Mouse (Mus musculus): Measurements from ENCODE around the gene Pitpnb.

Gene Pitpnb

DNA sequence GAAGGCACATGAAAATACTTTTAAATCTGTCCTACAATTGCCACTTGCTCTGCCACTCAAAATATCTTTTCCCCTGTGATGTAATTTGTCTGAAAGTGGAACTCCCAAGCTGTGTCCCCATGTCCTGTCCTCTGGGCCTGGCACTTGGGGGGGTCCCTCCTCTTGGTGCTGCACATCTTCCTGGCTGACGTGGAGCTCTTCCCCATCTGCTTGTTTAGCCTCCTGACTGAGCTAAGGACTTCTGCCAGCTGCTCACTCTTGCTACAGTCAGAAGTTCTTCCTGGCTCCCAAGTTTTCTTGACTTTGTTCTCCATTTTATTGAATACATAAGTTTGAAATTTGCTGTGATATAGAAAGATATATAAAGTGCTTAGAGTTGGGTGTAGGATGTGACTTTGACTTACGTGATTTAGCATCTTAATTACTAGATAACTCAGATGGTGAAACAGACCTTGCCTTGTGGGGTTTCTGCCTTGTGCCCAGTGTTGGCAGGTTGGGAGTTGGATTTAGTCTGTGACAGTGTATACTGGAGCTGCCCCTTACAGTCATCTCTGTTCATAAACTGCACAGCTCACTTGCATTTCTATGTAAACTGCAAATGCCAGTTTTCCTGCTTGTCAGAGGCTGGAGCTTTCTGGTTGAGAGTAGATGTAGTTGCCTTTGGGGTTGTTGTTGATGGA lies 14.3 kb downstream of the Pitpnb start:
- no peak for DNase-seq (ENCODE audit: low spot score in 2 of 2)

DNA sequence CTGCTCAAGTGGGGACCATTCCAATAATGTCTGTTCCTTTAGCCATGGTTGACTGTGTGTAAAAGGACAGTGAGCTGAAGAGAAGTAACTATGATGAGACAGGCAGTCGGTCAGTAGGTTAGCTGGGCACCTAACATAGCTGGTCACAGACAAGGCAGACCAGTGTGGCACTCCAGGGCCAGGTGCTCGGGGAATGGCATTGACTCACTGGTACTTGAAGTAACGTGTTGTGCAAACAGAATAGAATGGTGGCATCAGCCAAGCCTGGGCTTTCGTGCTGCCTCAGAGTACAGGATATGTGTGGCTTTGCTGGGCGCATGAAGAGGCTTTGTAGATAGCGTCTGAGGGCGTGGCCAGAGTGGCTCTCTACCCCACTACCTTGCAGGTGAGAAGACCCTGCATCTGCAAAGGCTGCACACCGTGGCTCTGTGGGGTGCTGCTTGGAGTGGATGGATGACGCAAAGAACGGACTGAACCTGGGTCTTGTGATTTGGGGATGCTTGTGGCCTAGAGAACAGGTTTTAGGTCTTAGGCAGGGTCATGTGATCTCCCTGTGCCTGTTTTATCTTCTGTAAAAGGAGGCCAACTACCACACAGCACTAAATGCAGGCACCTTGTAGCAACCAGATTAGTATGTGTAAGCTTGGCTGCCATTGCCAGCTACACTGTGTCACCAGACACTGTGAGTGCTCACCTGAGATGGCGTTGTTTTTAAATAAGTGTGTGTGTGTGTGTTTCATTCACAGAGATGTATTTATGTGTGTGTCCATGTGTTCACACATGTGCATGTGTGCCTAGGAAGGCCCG lies 26.5 kb downstream of the Pitpnb start:
- DNase-seq (ENCODE audit: low spot score in 2 of 2) = no peak

DNA sequence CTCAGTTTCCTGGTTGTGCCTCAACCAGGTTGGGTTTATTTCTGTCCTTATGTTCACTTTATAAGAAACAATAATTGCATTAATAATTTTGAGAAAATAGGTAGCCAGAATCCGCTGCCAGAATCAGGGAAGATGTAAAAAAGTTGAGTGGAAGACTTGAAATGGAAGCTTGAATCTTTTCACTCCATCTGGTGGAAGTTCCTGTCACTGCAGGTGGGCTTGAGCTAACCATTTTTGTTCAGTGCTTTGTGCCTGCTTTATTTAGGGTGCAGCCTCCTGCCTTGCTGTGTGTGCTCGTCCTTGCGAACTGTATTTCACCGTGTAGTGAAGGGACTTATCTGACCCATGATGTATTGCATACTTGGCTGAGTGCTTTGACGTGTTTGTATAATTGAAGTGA lies 30.0 kb downstream of the Pitpnb start:
- DNase-seq (ENCODE audit: low spot score in 2 of 2) = peak in 1 of 2 experiments; percentile 22

DNA sequence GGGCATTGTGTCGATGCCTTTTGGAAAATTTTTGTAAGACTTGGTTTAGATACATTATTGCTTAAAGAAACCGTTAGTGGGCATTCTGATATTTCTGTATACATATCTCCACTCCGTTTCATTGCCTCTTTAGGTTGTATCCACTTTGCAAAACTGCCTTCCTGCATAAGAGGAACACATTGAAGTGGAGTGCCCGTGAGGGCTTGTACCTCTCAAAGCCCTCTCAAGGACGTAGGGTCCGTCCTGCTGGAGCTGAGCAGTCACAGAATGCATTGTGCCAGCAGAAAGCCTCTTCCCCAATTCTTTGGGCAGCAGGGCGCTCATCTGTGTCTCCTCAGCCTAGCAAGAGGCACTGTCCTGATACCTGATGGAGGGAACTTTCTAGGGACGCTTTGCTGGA lies 30.5 kb downstream of the Pitpnb start:
- DNase-seq (ENCODE audit: low spot score in 2 of 2) = no peak

DNA sequence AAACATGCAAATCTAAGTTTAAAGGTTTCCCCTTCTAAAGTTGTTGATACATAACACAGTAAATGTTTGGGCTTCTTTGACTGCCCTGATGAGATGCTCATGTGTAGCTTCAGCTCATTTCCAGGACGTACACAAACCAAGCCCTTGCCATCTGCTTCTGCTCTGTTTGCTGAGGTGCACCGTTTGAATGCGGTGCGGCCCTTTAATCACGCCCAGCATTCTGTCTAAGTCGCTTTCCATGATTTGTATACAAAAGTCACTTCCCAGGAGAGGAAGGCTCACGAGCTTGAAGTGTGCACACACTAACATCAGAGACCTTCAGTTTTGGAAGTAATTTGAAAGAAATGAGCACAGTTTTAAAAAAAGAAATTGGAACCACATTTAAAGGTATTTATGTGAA lies 31.3 kb downstream of the Pitpnb start:
- no peak for DNase-seq (ENCODE audit: low spot score in 2 of 2)

- DNase-seq (ENCODE audit: low spot score in 2 of 2) = no peak
Observed at GRCm38 (mm10) chr5:111363446-111364062, 33.0 kb downstream of the Pitpnb start.

- peak in 1 of 2 experiments; percentile 43 for DNase-seq (ENCODE audit: low spot score in 2 of 2)
Observed at GRCm38 (mm10) chr5:111364533-111364932, 34.0 kb downstream of the Pitpnb start.

GRCm38 (mm10) chr5:111366140-111366539 lies 35.6 kb downstream of the Pitpnb start:
- DNase-seq (ENCODE audit: low spot score in 2 of 2) = no peak

DNA sequence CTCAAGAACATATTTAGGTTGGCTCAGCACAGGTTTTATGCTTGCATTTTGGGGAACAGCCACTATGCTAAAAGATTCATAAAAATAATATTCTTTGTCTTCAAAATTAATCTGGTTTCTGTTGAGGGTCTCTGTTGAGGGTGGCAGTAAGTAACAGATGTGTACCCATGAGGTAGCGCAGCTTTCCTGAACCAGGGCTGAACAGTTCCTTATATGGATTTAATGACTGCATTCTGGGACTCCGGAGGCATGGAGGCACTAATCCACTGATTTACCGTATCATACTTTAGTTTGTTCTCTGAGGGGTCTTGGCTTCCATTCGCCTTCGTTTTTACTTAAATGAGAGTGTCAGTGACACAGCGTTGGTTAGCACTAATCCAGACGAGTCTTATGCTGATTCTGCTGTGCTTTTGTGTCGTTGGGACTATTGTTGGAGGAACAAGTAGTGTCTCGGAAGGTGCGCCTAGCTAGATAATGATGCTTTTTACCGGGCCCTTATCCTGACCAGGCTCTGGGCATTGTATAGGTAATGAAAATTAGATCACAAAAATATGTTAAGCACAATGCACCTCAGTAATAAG lies 37.5 kb downstream of the Pitpnb start:
- no peak for DNase-seq (ENCODE audit: low spot score in 2 of 2)

- no peak for DNase-seq (ENCODE audit: low spot score in 2 of 2)
Observed at GRCm38 (mm10) chr5:111368576-111368975, 38.0 kb downstream of the Pitpnb start.

DNA sequence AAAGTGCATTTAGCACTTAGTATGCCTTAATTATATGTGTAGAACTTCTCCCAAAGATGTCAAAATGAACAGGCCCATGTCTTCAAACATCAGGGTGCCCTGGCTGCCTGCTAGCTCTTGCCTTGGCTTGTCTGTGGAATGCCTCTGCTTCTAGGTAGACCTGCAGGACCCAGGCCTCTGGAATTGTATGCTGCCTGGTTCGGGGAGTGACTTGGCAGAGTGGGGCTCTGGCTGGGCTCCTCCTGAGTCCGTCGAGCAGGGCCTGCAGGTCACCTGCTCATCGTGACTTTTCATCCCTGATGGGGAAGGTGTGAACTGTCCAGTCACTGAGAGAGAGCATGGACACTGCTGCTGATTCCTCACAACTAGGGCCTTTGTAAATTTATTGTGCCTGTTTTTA lies 45.1 kb downstream of the Pitpnb start:
- no peak for DNase-seq (ENCODE audit: low spot score in 2 of 2)

GRCm38 (mm10) chr5:111376276-111377020 lies 45.9 kb downstream of the Pitpnb start:
- no peak for DNase-seq (ENCODE audit: low spot score in 2 of 2)

GRCm38 (mm10) chr5:111378126-111378993 lies 47.8 kb downstream of the Pitpnb start:
- no peak for DNase-seq (ENCODE audit: low spot score in 2 of 2)

DNA sequence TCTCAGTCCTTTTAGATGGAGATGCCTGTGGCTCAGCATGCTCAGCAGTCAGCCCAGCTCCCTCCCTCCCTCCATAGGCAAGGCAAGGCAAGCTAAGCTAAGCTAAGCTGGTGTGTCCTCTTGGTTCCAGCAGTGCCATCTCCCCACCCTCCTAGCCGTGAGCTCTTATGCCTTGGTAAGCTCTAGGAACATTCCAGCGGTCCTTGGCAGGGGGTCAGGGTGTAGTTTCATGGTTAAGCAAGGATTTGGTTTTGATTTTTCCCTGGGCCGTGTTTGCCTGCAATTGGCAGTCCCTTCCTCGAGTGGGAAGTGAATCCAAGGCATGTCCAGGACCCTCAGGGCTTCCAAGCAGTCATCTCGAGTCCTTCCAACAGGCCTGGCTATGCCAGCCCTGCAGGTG lies 52.8 kb downstream of the Pitpnb start:
- no peak for DNase-seq (ENCODE audit: low spot score in 2 of 2)

DNA sequence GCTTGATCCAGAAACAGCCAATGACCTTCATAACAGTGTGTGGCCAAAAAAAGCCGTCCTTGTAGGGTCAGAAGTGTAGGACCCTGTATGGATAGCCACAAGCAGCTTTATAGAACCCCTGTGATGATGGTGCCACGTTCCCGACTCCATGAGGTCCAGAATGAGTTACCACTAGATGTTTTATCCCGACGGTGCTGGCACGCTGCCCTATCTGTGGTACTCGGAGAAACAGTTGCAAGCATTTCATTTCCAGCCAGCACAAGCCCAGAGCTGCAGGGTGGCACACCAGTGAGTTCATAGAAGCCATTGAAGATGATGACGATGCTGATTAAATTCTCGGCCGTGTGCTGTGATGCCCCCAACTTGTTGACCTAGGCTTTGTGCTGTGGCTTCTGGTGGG lies 60.3 kb downstream of the Pitpnb start:
- no peak for DNase-seq (ENCODE audit: low spot score in 2 of 2)

GRCm38 (mm10) chr5:111391485-111391884 lies 60.9 kb downstream of the Pitpnb start:
- peak in 1 of 2 experiments; percentile 28 for DNase-seq (ENCODE audit: low spot score in 2 of 2)

- peak in 1 of 2 experiments; percentile 22 for DNase-seq (ENCODE audit: low spot score in 2 of 2)
Observed at GRCm38 (mm10) chr5:111393346-111394197, 63.0 kb downstream of the Pitpnb start.

- DNase-seq (ENCODE audit: low spot score in 2 of 2) = no peak
Observed at GRCm38 (mm10) chr5:111394198-111395053, 63.9 kb downstream of the Pitpnb start.

DNA sequence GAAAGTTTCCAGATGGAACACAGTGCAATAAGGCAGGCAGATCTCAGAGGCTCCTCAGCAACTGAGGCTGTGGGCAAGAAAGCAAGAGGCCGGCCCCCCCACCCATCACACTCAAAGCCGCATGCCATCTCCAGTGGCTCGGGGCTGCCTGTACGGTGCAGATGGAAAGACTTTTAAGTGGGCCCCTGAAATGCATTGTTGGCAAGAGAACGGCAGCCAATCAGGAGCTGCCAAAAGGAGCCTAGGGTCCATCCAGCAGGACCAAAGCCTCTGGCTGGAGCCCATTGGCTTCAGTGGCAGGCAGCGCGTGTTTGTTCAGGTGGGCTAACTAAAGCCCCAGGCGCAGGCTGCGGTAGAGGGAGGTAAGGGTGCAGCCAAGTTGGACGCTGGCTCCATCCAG lies 65.2 kb downstream of the Pitpnb start:
- DNase-seq (ENCODE audit: low spot score in 2 of 2) = no peak
